Mouse (Mus musculus) CH12.LX (cell line): ENCODE measurements around the gene Popdc2. TPM values are rescaled to one million over a fixed set of nuclear protein-coding genes. Genes with fewer than 3 reads are reported as not detected.

Experiments used
- DNase-seq: peaks from one replicate; pipeline ENCODE4 v3.0.0-alpha.2; 2013; ENCODE audit errors: extremely low read depth
- H3K27ac ChIP-seq: 2 replicates; pipeline ENCODE4 v1.5.1; 2012; ENCODE audit warnings: low read depth, mild to moderate bottlenecking, control low read depth, moderate library complexity; ENCODE audit not compliant: insufficient read depth
- H3K27me3 ChIP-seq: replicated peaks from 2 replicates; pipeline ENCODE3; 2012; ENCODE audit warnings: inconsistent platforms
- H3K36me3 ChIP-seq, 2 experiments: replicated peaks in 1 of 2; 2 replicates each; pipeline versions ENCODE3 to v1.6.1; 2012; ENCODE audit warnings: inconsistent platforms in 1 of 2, low read length in 1 of 2, mild to moderate bottlenecking in 1 of 2, mixed read lengths in 1 of 2, moderate library complexity in 1 of 2; ENCODE audit not compliant: control insufficient read depth in 1 of 2, insufficient read depth in 1 of 2
- H3K4me1 ChIP-seq, 2 experiments: 2 replicates each; pipeline ENCODE4 v1.6.1; 2012; ENCODE audit warnings: inconsistent platforms in 1 of 2, moderate library complexity in 1 of 2; ENCODE audit not compliant: insufficient read depth in 2 of 2, control insufficient read depth in 1 of 2
- H3K4me2 ChIP-seq: 2 replicates; pipeline ENCODE4 v1.6.1; 2012; ENCODE audit warnings: low read depth, mild to moderate bottlenecking, control low read depth; ENCODE audit not compliant: poor library complexity, insufficient read depth, severe bottlenecking
- H3K4me3 ChIP-seq, 3 experiments: fragments of 150-350 bp in 1 of 3; sonication (generic) in 1 of 3; replicated peaks in 1 of 3; 2 replicates each; pipeline versions ENCODE3 to v1.5.1; 2011 to 2012; ENCODE audit warnings: low read depth in 2 of 3, low read length in 2 of 3, mild to moderate bottlenecking in 2 of 3, moderate library complexity in 2 of 3, control low read depth in 1 of 3, improper control_type of control experiment in 1 of 3, inconsistent platforms in 1 of 3, mixed read lengths in 1 of 3; ENCODE audit not compliant: poor library complexity in 1 of 3
- H3K79me2 ChIP-seq: replicated peaks from 2 replicates; pipeline ENCODE4 v1.6.1; 2012; ENCODE audit warnings: mild to moderate bottlenecking, moderate library complexity; ENCODE audit not compliant: control insufficient read depth, poor library complexity, insufficient read depth, severe bottlenecking; ENCODE audit errors: extremely low read depth
- H3K9ac ChIP-seq: 2 replicates; pipeline ENCODE4 v1.6.1; 2012; ENCODE audit warnings: low read depth, mild to moderate bottlenecking, control low read depth, moderate library complexity; ENCODE audit not compliant: insufficient read depth
- H3K9me3 ChIP-seq: replicated peaks from 2 replicates; pipeline ENCODE3; 2012; ENCODE audit warnings: low read length, inconsistent platforms, mixed read lengths
- BHLHE40 ChIP-seq: IDR thresholded peaks from 2 replicates; pipeline ENCODE4 v1.6.1; 2011; ENCODE audit warnings: mild to moderate bottlenecking, low read depth, low read length, improper control_type of control experiment
- CHD1 ChIP-seq: IDR thresholded peaks from 2 replicates; pipeline ENCODE4 v1.6.1; 2012; ENCODE audit warnings: low read depth, low read length, improper control_type of control experiment, inconsistent platforms
- CHD2 ChIP-seq: IDR thresholded peaks from 2 replicates; pipeline ENCODE4 v1.6.1; 2011; ENCODE audit warnings: low read length, improper control_type of control experiment
- E2F4 ChIP-seq: IDR thresholded peaks from 2 replicates; pipeline ENCODE4 v1.6.1; 2011; ENCODE audit warnings: low read depth, low read length, improper control_type of control experiment; ENCODE audit not compliant: insufficient replicate concordance
- ELF1 ChIP-seq: IDR thresholded peaks from 2 replicates; pipeline ENCODE4 v1.6.1; 2014; ENCODE audit warnings: low read depth, mild to moderate bottlenecking, inconsistent platforms, low read length, improper control_type of control experiment
- ETS1 ChIP-seq: conservative IDR thresholded peaks from 2 replicates; pipeline ENCODE4 v1.6.1; 2012; ENCODE audit warnings: low read depth, mild to moderate bottlenecking, inconsistent platforms, low read length, improper control_type of control experiment, moderate library complexity
- GABPA ChIP-seq: IDR thresholded peaks from 2 replicates; pipeline ENCODE4 v1.6.1; 2012; ENCODE audit warnings: low read depth, low read length, improper control_type of control experiment, inconsistent platforms; ENCODE audit not compliant: insufficient replicate concordance
- HCFC1 ChIP-seq: IDR thresholded peaks from 2 replicates; pipeline ENCODE4 v1.6.1; 2012; ENCODE audit warnings: low read depth, mild to moderate bottlenecking, inconsistent platforms, low read length, improper control_type of control experiment
- IRF4 ChIP-seq: IDR thresholded peaks from 2 replicates; pipeline ENCODE4 v1.6.1; 2014; ENCODE audit warnings: low read depth, mild to moderate bottlenecking, inconsistent platforms, low read length, improper control_type of control experiment
- JUND ChIP-seq: conservative IDR thresholded peaks from 2 replicates; pipeline ENCODE4 v1.6.1; 2011; ENCODE audit warnings: low read depth, low read length, improper control_type of control experiment
- KAT2A ChIP-seq: IDR thresholded peaks from 2 replicates; pipeline ENCODE4 v1.6.1; 2012; ENCODE audit warnings: low read length, improper control_type of control experiment, inconsistent platforms; ENCODE audit not compliant: insufficient replicate concordance
- MAFK ChIP-seq: IDR thresholded peaks from 2 replicates; pipeline ENCODE4 v1.6.1; 2011; ENCODE audit warnings: low read length, improper control_type of control experiment; ENCODE audit not compliant: insufficient replicate concordance
- MAX ChIP-seq: IDR thresholded peaks from 2 replicates; pipeline ENCODE4 v1.6.1; 2011; ENCODE audit warnings: low read length, improper control_type of control experiment
- MAZ ChIP-seq: IDR thresholded peaks from 2 replicates; pipeline ENCODE4 v1.6.1; 2012; ENCODE audit warnings: low read depth, mild to moderate bottlenecking, inconsistent platforms, low read length, improper control_type of control experiment, moderate library complexity
- MEF2A ChIP-seq: IDR thresholded peaks from 2 replicates; pipeline ENCODE4 v1.6.1; 2014; ENCODE audit warnings: low read depth, mild to moderate bottlenecking, inconsistent platforms, low read length, improper control_type of control experiment, borderline replicate concordance
- MXI1 ChIP-seq: IDR thresholded peaks from 2 replicates; pipeline ENCODE4 v1.6.1; 2011; ENCODE audit warnings: mild to moderate bottlenecking, low read depth, low read length, improper control_type of control experiment
- MYC ChIP-seq: IDR thresholded peaks from 2 replicates; pipeline ENCODE4 v1.6.1; 2011; ENCODE audit warnings: low read depth, mild to moderate bottlenecking, improper control_type of control experiment, low read length
- NRF1 ChIP-seq: IDR thresholded peaks from 2 replicates; pipeline ENCODE4 v1.6.1; 2014; ENCODE audit warnings: low read depth, mild to moderate bottlenecking, inconsistent platforms, low read length, improper control_type of control experiment, moderate library complexity
- PAX5 ChIP-seq: IDR thresholded peaks from 2 replicates; pipeline ENCODE4 v1.6.1; 2012; ENCODE audit warnings: low read length, inconsistent platforms, mixed read lengths
- POLR2A ChIP-seq: IDR thresholded peaks from 2 replicates; pipeline ENCODE4 v1.6.1; 2011; ENCODE audit warnings: low read depth, mild to moderate bottlenecking, improper control_type of control experiment, low read length
- POLR2AphosphoS2 ChIP-seq: IDR thresholded peaks from 2 replicates; pipeline ENCODE4 v1.6.1; 2011; ENCODE audit warnings: low read depth, low read length, improper control_type of control experiment
- RAD21 ChIP-seq: IDR thresholded peaks from 2 replicates; pipeline ENCODE4 v1.6.1; 2011; ENCODE audit warnings: low read depth, mild to moderate bottlenecking, low read length, improper control_type of control experiment, moderate library complexity
- RCOR1 ChIP-seq: conservative IDR thresholded peaks from 2 replicates; pipeline ENCODE4 v1.6.1; 2012; ENCODE audit warnings: low read depth, mild to moderate bottlenecking, inconsistent platforms, low read length, improper control_type of control experiment
- SIN3A ChIP-seq: IDR thresholded peaks from 2 replicates; pipeline ENCODE4 v1.6.1; 2012; ENCODE audit warnings: low read length, improper control_type of control experiment, inconsistent platforms
- TBP ChIP-seq: conservative IDR thresholded peaks from 2 replicates; pipeline ENCODE4 v1.6.1; 2011; ENCODE audit warnings: low read depth, low read length, improper control_type of control experiment
- USF1 ChIP-seq: IDR thresholded peaks from 2 replicates; pipeline ENCODE4 v1.6.1; 2014; ENCODE audit warnings: low read depth, mild to moderate bottlenecking, inconsistent platforms, low read length, improper control_type of control experiment
- USF2 ChIP-seq: conservative IDR thresholded peaks from 2 replicates; pipeline ENCODE4 v1.6.1; 2011; ENCODE audit warnings: low read depth, low read length, improper control_type of control experiment
- ZC3H11A ChIP-seq: IDR thresholded peaks from 2 replicates; pipeline ENCODE4 v1.6.1; 2012; ENCODE audit warnings: low read depth, mild to moderate bottlenecking, inconsistent platforms, low read length, improper control_type of control experiment
- ZKSCAN1 ChIP-seq: IDR thresholded peaks from 2 replicates; pipeline ENCODE4 v1.6.1; 2012; ENCODE audit warnings: low read depth, inconsistent platforms, low read length, improper control_type of control experiment, borderline replicate concordance
- ZMIZ1 ChIP-seq: IDR thresholded peaks from 2 replicates; pipeline ENCODE4 v1.6.1; 2012; ENCODE audit warnings: low read depth, mild to moderate bottlenecking, inconsistent platforms, low read length, improper control_type of control experiment
- ZNF384 ChIP-seq: IDR thresholded peaks from 2 replicates; pipeline ENCODE4 v1.6.1; 2012; ENCODE audit warnings: low read depth, low read length, improper control_type of control experiment, inconsistent platforms
- dilution Hi-C: fragments of 300-500 bp; cut with MboI; formaldehyde crosslinking; loops from 2 replicates; pipeline ENCODE4 v1.14.3; 2020; ENCODE audit warnings: low sequenced_read_pairs; ENCODE audit not compliant: extremely low pct_unique_long_range_greater_than_20kb, extremely low pct_ligation_motif_present
- in situ Hi-C: fragments of 300-500 bp; cut with MboI; formaldehyde crosslinking; loops from 3 replicates; pipeline ENCODE4 v1.14.3; 2019; ENCODE audit warnings: low sequenced_read_pairs, low pct_ligation_motif_present, low pct_unique_long_range_greater_than_20kb, mixed read lengths
- polyA plus RNA-seq: library from polyadenylated mRNA; unstranded; fragments of >175 nt; gene quantifications from 2 replicates; pipeline ENCODE4 v1.2.1, GENCODE M21; 2012; ENCODE audit warnings: low read depth; ENCODE audit not compliant: insufficient read length
- total RNA-seq, 2 experiments: library from RNA; depleted of rRNA; stranded (reverse); fragments of 300-350 nt in 1 of 2; fragments of >200 nt in 1 of 2; gene quantifications; 2 replicates each; pipeline ENCODE4 v1.2.3; 2012 to 2014

The Popdc2 gene
- total and polyA plus RNA-seq, 3 experiments, result 0.17 to 3.6 (median 1.1) TPM

DNA sequence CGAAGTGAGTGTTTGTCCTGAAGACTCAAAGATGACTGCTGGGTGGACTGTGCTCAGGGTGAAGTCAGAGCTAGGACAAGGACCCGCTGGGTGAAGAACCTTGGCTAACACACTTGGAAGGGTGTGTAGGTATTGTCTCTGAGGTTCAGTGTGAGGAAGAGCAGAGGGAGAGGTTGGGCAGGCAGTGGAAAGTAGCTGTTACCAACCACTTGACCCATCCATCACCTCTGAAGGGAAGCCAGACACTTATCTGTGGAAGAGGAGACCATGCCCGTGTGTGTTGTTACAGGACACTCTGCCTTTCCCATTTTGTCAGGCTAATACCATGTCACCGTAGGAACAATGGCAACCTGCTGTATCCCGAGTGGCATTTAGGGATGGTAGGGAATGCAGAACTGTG, 44.3 kb downstream of the Popdc2 start:
- Histone ChIP-seq H3K27me3 (no peaks in the 10 kb centered on the region), H3K4me2 (peak overlapping the region; percentile 82), H3K9ac (peak overlapping the region; percentile 65), H3K9me3 (no peaks in the 10 kb centered on the region), H3K36me3 (peaks cover 0 to 2% of the 10 kb centered on the region in 2 experiments), H3K79me2 (peaks cover 5% of the 10 kb centered on the region; the same call in 1 of the 2 replicates), H3K4me3 (peak overlapping the region; percentile 41 to 63 (median 52)), H3K4me1 (peaks cover 51 to 94% of the 10 kb centered on the region in 2 experiments), H3K27ac (peak overlapping the region; percentile 98)
- no peak for TF ChIP-seq USF1
- peak; percentile 92; the same call in 1 of the 2 replicates for TF ChIP-seq CHD1
- TF ChIP-seq ELF1, result 0 out of 2 replicates have a peak, but pooled peaks have one; percentile 3
- dilution Hi-C loops, result no loop called here
- no peak for DNase-seq
- in situ Hi-C loops, result loop anchor here (5.0 kb wide), 1 partner anchor 46 kb away; the partner anchor contains the start of gene Adprh

- peaks cover 5% of the 10 kb centered on the region; the same call in 1 of the 2 replicates for H3K79me2 ChIP-seq
- H3K27ac ChIP-seq, result peak overlapping the region; percentile 98
- peak; percentile 99 for DNase-seq
- H3K36me3 ChIP-seq, result peaks cover 0 to 2% of the 10 kb centered on the region in 2 experiments
- no peaks in the 10 kb centered on the region for H3K9me3 ChIP-seq
- H3K4me2 ChIP-seq, result peak overlapping the region; percentile 91
- peak overlapping the region; percentile 65 for H3K9ac ChIP-seq
- peaks cover 53 to 94% of the 10 kb centered on the region in 2 experiments for H3K4me1 ChIP-seq
- dilution Hi-C loops (no loop called here), in situ Hi-C loops (loop anchor here (5.0 kb wide), 1 partner anchor 46 kb away; the partner anchor contains the start of gene Adprh)
- H3K4me3 ChIP-seq, result peak overlapping the region; percentile 41 to 63 (median 52)
- no peaks in the 10 kb centered on the region for H3K27me3 ChIP-seq
- TF ChIP-seq NRF1 (peak; percentile 65; the same call in 1 of the 2 replicates), MAFK (peak; percentile 74; the same call in 1 of the 2 replicates), RCOR1 (peak; percentile 93), MXI1 (peak; percentile 90), CHD2 (peak; percentile 86; the same call in 1 of the 2 replicates), IRF4 (peak; percentile 96), MEF2A (peak; percentile 93), BHLHE40 (peak; percentile 96), ZMIZ1 (peak; percentile 79), RAD21 (peak; percentile 32), USF1 (no peak), POLR2AphosphoS2 (peak; percentile 81; the same call in 1 of the 2 replicates), MAX (peak; percentile 96), ZKSCAN1 (no peak; the same call in 1 of the 2 replicates), USF2 (no peak), HCFC1 (peak; percentile 42; the same call in 1 of the 2 replicates), TBP (peak; percentile 85), ELF1 (peak; percentile 84), JUND (peak; percentile 95), POLR2A (peak; percentile 83), ZNF384 (no peak), KAT2A (0 out of 2 replicates have a peak, but pooled peaks have one; percentile 53), E2F4 (0 out of 2 replicates have a peak, but pooled peaks have one; percentile 12), CHD1 (no peak; the same call in none of the 2 replicates), ZC3H11A (no peak), SIN3A (peak; percentile 92; the same call in 1 of the 2 replicates), MYC (peak; percentile 97), PAX5 (no peak), GABPA (no peak), ETS1 (peak; percentile 100), MAZ (peak; percentile 92)
Measured at GRCm38 (mm10) chr16:38406708-38407107, 44.7 kb downstream of the Popdc2 start.
